Mouse (Mus musculus) adipocyte (in vitro differentiated cells): Measurements from ENCODE around the gene Cox6a2.

ENCODE experiments used
- DNase-seq: peaks from one replicate; pipeline ENCODE4 v3.0.0-alpha.2; 2016; ENCODE audit warnings: low spot score

Gene Cox6a2

DNA sequence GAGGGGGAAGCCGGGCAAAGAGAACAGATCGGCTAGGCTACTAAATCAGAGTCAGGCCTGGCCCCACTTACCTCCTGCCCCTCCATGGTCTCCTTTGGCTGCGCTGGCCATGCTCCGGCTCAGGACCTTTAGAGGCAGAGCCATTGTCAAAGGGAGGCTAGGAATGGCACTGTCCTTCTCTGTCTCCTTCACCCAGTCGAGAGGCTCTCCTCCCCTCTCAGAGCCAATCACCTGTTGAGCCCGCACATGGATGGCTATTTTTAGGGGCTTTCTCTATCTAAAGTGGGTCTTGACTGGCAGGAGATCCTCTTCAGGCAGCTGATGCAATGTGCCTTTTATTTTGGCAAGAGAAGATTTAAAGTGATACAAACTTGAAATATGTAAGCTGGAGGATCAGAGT is at the start of gene Cox6a2:
Gene Cox6a2 (minus strand): TSS at position 236 of the 400 bp plus-strand sequence.
- no peak for DNase-seq

DNA sequence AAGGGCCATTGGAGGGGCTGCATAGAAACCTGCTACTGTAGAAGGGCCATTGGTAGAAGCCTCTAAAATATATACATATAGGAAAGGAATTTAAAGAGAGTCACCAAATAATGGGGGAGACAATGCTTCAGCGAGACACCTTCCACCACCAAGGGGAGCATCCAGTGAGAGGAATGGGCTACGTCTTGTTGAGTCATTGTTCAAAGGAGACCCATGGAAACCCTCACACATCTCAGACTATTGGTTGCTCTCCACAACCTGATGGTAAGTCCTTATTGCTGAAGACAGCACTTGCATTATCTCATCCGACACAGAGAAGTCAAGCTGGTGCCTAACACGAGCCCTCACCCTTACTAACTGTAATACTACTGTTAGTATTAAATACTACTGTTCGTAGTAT is 49.6 kb upstream of the Cox6a2 start:
- no peak for DNase-seq

DNA sequence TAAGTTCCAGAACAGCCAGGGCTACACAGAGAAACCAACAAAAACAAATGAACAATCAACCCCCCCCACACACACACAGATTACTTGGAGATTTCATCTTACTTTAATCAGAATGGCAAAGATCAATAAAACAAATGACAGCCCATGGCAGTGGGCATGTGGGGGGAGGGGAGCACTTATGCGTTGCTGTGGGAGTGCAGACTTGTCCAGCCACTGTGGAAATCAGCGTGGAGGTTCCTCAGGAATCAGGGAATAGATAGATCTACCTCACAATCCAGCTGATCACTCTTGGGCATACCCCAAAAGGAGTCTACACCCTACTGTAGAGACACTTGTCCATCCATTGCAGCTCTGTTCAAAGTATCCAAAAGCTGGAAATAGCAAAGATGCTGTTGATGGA is 48.8 kb upstream of the Cox6a2 start:
- DNase-seq = no peak

DNA sequence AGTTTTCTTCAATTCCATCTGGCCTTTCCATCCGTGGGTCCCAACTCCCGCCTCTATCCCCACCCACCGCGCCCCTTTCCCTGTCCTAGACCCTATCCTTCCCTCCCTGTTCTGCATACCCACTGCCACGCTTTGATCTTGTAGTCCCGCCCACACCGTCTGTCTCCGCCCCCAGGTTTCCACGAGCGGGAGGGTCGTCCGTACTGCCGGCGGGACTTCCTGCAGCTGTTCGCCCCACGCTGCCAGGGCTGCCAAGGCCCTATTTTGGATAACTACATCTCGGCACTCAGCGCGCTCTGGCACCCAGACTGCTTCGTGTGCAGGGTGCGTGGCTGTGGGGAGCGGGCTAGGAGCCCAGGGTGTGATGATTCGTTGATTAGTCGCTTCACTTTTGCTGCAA is 46.4 kb upstream of the Cox6a2 start:
- DNase-seq = no peak

DNA sequence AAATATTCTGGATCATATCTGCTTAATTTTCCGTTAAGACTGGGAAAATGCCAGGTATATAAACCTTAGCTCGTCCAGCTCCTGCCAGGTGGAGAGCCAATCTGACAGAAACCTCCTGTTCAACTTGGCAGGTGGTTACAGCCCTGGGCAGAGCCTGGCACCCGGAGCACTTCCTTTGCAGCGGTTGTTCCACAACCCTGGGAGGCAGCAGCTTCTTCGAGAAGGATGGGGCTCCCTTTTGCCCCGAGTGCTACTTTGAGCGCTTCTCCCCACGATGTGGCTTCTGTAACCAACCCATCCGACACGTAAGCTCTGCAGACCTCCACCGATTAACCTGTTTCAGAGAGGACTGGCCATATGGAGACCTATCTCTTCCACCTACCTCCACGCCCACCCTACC is 45.8 kb upstream of the Cox6a2 start:
- DNase-seq = no peak

DNA sequence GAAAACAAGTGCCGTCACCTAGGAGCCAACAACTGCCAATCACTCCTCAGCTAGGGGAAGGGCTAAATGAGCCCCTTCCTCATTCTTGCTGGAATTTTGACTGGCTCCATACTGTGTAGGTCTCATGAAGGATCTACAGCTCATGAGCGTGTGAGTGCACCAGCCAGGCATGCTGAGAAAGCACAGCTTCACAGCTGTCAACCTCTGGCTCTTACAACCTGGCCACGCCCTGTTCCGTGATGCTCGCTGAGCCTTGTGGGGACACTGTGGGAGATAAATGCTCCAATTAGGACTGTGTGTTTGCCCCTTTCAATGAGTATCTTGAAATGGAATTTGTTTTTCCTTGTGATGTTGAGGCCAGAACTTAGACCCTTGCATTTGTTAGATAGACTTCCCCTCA is 43.8 kb upstream of the Cox6a2 start:
- DNase-seq = no peak

DNA sequence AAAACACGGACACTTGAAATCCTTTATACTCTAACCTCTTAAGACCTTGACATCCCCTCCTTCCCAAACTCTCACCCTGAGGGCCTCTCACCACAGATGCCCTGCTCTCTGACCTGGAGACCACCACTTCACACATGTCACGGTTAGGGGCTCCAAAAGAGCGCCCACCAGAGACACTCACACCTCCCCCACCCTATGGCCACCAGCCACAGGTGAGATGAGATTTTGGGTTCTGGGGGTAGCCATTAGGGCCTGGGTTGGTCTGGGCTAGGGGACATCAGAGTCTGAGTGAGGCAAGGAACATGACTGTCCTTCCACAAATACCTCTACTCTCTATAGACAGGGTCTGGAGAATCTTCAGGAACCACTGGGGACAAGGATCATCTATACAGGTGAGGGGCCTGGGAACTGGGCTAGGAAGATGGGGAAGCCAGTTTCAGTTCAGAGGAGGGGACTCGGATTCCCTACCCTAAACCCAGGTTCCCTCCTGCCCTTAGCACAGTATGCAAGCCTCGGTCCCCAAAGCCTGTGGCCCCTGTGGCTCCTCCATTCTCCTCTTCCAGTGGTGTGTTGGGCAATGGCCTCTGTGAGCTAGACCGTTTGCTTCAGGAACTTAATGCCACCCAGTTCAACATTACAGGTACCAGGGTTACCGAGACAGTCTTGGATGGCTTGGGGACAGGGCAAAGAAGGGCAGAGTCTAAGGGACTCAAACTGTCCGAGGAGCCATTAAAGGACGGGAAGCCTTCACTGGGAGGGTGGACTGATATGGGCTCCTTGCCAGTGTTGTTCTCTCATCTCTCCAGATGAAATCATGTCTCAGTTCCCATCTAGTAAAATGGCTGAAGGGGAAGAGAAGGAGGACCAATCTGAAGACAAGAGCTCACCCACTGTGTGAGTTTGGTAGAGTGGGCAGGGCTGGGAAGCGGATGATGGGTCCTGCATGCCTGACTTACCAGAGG is 42.2 kb upstream of the Cox6a2 start:
- DNase-seq = no peak

DNA sequence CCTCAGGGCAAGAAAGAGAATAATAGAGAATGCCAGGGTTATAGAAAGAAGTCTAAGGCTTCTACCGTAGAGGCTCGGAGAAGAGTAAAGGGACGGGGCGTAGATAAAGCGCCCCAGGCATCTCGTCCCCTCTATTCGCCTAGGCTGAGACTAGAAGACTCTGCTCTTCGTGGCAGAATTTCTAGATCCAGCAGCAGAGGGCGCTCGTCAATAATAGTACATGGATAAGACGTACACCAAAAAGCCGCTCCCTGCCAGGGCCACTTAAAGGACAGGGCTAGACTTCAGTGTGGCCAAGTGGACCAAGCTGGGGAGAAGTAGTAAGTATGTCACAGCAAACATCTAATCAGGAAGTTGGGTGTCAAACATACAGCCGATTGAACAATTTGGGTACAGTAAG is 41.3 kb upstream of the Cox6a2 start:
- DNase-seq = peak; percentile 89

DNA sequence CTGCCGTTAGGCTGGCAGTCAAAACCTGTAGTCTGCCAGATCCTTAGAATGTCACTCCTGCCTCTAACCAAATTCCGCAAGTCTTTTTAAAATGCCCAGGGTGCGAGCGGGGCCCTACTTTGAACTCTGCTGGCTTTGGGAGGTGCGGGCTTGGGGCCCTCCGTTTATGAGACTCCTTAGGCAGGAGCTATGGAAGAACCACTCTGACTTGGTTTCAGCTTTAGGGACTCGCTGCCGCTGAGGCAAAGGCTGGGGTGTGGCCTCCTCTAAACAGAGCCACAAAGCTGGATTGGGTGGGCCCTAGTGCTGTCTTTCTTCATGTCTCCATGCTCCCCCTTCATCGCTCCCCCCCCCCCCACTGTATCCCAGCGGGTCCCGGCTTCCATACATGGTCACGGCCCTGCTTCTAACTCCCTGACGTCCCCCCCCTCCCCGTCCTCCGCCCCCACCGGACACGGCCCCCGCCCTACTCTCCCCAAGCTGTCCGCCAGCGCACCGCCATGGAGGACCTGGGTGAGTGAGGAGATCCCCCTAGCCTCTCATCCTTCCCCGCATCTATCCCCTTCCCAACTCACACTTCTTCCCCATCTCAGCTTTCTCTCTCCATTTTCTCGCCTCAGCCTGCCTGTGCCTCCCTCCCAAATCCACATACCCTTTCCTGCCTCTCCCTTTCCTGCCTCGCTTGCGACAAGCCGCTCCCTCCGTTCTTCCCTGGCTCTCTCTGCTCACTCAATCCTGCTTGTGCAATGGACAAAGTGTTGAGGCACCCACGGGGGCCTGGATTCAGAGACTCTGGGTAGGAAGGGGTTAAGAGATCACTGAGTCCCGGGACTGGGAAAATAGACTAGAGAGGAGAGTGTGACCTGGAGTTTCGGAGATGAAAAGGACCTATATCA is 40.6 kb upstream of the Cox6a2 start, which contains the start of gene Tgfb1i1:
Gene Tgfb1i1 (plus strand): TSS at position 317 of the 896 bp plus-strand sequence.
- DNase-seq = peak; percentile 54

DNA sequence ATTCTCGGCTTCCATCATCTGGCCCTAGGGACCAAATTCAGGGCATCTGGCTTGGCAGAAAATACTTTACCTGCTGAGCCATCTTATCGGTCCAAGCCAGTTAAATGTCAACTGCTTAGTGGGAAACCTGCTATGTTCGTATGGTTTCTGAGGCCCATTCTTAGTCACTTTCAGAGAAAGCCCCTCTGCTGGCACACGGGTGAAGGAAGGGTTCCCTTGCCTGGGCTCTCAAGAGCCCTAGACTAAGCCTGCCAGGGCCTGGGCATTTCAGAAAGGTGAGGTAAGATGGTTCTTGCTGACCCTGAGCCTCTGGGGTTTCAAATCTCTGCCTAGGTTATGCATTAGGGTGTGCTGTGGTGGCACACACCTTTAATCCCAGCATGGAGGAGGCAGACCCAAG is 39.4 kb upstream of the Cox6a2 start:
- DNase-seq = no peak

DNA sequence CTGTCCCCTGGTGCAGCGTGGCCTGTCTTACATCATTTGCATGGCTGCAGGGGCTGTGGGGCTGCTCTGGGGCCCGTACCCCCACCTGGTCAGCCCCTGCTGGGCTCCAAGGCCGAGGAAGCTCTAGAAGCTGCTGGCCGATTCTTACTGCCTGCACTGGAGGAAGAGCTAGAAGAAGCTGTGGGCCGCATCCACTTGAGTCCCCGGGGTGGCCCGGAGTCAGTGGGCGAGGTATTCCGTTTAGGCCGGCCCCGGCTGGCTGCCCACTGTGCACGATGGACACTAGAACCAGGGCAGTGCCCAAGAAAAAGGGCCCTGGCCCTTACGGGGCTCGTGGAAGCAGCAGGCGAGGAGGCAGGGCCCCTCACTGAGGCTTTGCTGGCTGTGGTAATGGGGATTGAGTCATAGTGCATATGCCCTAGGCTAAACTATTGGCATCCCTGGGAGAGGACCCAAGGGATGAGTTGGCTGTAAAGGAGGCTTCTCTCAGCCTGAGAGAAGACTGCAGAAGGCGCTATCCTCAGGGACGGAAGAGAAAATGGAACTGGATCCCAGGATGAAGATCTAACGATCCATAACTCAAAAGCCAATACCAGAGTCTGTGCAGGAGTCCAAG is 38.3 kb upstream of the Cox6a2 start:
- DNase-seq = no peak

DNA sequence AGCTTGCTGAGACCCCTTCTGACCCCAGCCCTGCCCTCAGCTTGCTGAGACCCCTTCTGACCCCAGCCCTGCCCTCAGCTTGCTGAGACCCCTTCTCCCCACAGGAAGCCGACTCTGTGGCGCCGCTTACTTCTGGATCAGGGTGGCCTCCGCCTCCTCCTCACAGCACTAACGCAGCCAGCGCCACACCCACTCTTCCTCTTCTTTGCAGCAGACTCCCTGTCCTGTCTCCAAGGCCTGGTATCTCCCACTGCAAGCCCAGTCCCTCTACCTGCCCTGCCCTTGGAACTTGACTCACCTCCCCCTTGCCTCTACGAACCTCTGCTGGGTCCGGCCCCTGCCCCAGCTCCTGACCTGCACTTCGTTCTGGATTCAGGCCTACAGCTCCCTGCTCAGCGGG is 37.7 kb upstream of the Cox6a2 start:
- no peak for DNase-seq

DNA sequence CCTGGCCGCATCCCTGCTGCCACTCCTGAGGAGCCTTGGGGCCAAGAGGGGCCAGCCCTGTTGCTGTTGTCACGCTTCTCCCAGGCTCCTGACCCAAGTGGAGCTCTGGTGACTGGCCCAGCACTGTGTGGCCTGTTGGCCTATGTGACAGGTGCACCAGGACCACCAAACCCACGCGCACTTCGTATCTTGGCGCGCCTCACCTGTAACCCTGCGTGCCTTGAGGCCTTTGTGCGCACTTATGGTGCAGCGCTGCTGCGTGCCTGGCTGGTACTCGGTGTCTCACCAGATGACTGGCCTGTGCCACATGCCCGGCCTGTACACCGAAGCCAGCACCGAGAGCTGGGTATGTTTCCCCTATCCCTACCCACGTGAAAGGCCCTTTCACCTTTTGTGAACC is 36.1 kb upstream of the Cox6a2 start:
- no peak for DNase-seq

DNA sequence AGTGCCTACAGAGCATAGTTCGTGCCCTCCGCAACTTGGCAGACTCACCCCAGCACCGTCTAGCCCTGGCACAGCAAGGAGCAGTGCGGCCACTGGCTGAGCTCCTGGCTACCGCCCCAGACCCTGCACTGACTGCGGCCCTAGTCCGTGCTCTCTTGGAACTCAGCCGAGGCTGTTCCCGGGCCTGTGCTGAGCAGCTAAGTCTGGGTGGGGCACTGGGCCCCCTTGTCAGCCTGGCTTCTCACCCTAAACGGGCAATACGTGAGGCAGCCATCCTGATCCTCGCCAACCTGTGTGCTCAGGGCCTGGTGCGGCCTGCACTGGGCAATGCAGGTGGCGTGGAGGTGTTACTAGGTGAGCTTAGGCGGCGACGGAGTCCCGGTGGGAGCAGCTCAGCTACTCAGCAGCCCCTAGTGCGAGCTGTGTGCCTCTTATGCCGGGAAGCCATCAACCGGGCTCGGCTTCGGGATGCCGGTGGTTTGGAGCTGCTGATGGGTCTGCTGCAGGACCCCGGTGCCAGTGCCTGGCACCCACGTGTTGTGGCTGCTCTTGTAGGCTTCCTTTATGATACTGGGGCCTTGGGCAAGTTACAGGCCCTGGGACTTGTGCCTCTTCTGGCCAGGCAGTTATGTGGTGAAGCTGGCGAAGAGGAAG is 34.1 kb upstream of the Cox6a2 start:
- DNase-seq = peak; percentile 18

DNA sequence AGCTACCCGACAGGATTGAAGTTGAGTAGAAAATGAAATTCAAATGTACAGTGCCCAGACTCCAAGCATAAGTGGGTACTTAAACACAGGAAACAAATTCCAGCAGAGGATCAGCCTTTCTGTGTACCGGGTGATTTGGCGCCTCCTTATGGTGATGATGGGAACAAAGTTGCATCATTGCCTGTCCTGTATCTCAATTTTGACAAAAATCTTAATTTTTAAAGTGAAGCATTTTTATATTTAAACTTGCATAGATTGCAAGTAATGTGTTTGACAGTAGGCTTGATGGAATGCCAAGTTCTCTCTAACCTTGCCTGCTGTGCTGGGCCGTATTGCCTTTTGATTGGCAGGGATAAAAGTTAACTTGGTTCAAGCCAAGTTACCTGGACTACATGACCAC is 32.8 kb upstream of the Cox6a2 start:
- DNase-seq = peak; percentile 68

DNA sequence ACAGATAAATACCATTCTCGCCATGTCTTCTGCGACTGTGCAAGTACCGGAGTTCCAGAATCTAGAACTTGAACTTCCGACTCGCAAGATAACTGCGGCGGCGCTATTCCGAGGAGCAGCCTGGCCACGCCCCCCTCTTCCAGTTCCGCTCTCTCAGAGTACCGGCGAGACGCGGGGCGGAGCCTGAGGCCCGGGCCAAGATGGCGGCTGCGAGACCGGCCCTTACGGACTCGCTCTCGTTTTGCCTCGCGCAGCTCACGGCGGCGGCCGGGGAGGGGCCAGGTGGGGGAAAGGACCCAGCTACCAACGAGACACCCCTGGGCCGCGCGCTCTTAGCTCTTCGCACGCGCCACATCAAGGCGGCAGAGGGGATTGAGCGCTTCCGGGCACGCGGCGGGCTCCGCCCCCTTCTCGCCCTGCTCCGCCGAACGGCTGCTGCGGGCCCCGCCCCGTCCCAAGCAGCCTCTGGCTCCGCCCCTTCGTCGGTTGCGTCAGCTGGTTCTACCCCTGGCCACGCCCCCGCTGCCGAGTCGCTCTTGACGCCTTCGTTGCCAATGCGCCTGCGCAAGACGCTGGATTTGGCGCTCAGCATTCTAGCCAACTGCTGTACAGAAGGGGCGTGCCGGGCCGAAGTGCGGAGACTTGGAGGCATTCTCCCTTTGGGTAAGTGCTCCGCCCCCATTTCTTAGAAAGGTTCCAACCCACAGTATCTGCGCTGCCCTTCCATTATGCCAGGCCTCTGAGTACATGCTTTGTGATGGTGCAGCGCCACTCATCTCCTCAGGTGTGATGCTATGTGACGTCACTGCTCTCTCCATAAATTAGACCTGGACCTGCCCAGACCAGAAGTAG is 32.0 kb upstream of the Cox6a2 start, which contains the start of gene 9130023H24Rik:
Gene 9130023H24Rik (minus strand): TSS at position 105 of the 852 bp plus-strand sequence.
- peak; percentile 98 for DNase-seq

DNA sequence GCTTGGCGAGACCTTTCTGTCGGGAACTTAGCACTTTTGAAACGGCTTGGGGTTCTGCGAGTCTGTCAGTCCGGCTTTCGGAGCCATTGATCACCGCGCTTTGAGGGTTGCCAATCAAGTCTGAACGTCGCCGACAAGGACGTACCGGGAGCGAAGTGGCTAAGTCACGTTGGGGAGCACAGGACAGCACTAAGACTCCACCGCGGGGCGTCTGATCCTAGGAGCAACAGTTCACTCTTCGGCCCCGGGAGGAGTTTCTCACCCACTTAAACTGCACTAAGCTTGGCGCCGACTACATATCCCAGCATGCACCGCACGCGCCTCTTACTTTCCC is 31.4 kb upstream of the Cox6a2 start:
- no peak for DNase-seq

DNA sequence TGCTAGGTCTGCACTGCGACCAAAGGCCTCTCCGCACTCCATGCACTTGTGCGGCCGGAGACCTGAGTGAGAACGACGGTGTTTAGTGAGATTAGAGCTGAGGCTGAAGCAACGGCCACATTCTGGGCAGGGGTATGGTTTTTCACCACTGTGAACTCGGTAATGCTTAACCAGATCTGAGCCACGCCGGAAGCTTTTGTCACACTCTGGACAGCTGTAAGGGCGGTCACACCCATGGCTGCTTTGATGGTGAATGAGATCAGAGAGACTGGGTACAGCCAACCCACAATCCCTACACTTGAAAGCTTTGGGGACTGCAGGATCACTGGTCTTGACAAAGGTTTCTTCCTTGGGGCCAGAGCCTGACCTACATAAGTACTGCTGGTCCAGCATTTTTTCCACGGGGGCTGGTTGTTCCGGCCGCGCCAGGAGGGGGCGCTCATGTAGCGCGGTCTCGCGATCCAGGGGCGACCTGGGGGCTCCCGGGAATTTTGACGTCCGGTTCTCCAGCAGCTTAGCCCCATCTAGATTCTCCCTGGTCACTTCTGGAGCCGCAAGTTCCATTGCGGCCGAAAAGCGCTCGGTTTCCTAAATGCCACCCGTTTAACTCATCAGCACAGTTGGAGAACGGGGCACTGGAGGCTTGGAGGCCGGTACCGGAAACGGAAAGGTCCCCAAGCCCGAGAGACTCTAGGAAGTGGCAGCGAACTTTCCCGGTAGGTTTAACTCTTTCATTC is 30.8 kb upstream of the Cox6a2 start, which contains the start of gene Armc5:
Gene Armc5 (plus strand): TSS at position 487 of the 737 bp plus-strand sequence.
- DNase-seq = peak; percentile 77

DNA sequence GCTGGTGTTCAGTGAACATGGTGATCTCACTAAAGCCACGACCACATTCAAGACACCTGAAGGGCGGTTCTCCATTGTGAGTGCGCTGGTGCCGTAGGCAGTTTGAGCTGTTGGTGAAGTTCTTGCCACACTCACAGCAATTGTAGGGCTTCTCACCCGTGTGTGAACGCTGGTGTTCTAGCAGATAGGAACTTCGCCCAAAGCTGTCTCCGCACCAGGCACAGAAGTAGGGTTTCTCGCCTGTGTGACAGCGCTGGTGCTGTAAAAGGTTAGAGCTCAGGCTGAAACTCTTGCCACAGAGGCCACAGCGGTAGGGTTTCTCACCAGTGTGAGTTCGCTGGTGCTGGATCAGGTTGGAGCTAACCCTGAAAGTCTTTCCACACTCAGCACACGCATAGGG is 30.2 kb upstream of the Cox6a2 start:
- DNase-seq = no peak

DNA sequence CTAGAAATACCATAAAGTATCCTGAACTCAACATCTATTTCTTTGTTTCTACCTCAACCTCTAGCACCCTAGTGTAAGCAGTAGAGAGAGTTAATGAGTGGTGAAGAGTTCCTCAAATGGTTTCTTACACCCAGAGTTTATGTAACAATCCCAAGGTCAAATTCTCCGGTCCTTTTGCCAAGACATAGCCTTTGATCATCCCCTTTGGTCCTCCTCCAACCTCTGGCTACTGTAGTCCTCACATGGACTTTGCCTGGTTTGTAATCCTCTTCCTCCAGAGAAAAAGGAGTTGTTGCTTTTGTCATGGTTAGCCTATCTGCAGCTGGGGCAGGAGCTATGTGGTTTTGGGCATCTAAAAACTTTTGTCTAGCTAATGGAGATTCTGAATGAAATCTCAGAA is 29.3 kb upstream of the Cox6a2 start:
- DNase-seq = no peak
